Mouse (Mus musculus) forebrain, embryonic 14.5 days (tissue): Measurements from ENCODE around the gene Klrd1. TPM values are rescaled to one million over a fixed set of nuclear protein-coding genes. Genes with fewer than 3 reads are reported as not detected.
"Not testable (repeated sequence)": the region's sequence is repeated elsewhere in the genome, so short reads cannot be mapped to it uniquely, and the experiment has no call there.

ENCODE experiments used
- ATAC-seq: fragments of 200-750 bp; cut with Nextera tagmentation; 2 replicates; pipeline ENCODE4 v1.8.0; 2017; ENCODE audit warnings: mild to moderate bottlenecking, moderate library complexity
- DNase-seq: peaks from one replicate; pipeline ENCODE4 v3.0.0-alpha.2; 2015; ENCODE audit warnings: low spot score
- H3K27ac ChIP-seq: fragments of 300-500 bp; sonication (generic); 2 replicates; pipeline ENCODE4 v1.5.1; 2014; ENCODE audit warnings: low read depth, mild to moderate bottlenecking, control low read depth, low read length, moderate library complexity
- H3K27me3 ChIP-seq: fragments of 300-500 bp; sonication (generic); replicated peaks from 2 replicates; pipeline ENCODE4 v1.6.1; 2014; ENCODE audit warnings: low read length, control low read depth, mixed read lengths; ENCODE audit not compliant: control insufficient read depth, insufficient read depth
- H3K36me3 ChIP-seq: fragments of 300-500 bp; sonication (generic); 2 replicates; pipeline ENCODE4 v1.6.1; 2014; ENCODE audit warnings: low read length, control low read depth; ENCODE audit not compliant: control insufficient read depth, insufficient read depth
- H3K4me1 ChIP-seq: fragments of 300-500 bp; sonication (generic); 2 replicates; pipeline ENCODE4 v1.6.1; 2014; ENCODE audit warnings: antibody characterized with exemption, low read length, control low read depth; ENCODE audit not compliant: control insufficient read depth, insufficient read depth
- H3K4me2 ChIP-seq: fragments of 300-500 bp; sonication (generic); 2 replicates; pipeline ENCODE4 v1.6.1; 2014; ENCODE audit warnings: mild to moderate bottlenecking, control low read depth, low read length
- H3K4me3 ChIP-seq: fragments of 300-500 bp; sonication (generic); 2 replicates; pipeline ENCODE4 v1.5.1; 2014; ENCODE audit warnings: low read depth, low read length, control low read depth
- H3K9ac ChIP-seq: fragments of 300-500 bp; sonication (generic); 2 replicates; pipeline ENCODE4 v1.6.1; 2014; ENCODE audit warnings: mild to moderate bottlenecking, low read length, control low read depth, moderate library complexity
- H3K9me3 ChIP-seq: fragments of 300-500 bp; sonication (generic); replicated peaks from 2 replicates; pipeline ENCODE4 v1.6.1; 2016; ENCODE audit warnings: low read length, control low read depth, mixed read lengths; ENCODE audit not compliant: control insufficient read depth
- WGBS: fragments of 180-500 bp; shearing (Covaris S2); extraction: QIAGEN DNeasy Blood & Tissue Kit; methylation state at CpG from one replicate; pipeline ENCODE4 v1.1.7; 2014; 5-methylcytosine and 5-hydroxymethylcytosine counted together
- polyA plus RNA-seq: library from polyadenylated mRNA; unstranded; fragments of >200 nt; fragmentation: Nextera tagmentation; extraction: Ambion mirVana; gene quantifications from 2 replicates; pipeline ENCODE4 v1.2.1, GENCODE M21; 2014

The Klrd1 gene
- polyA plus RNA-seq, 1 experiment from 2014 or later, result not detected

GRCm38 (mm10) chr6:129631046-129631445 lies 39.5 kb downstream of the Klrd1 start:
- WGBS, result 87% methylated on average over 2 of the region's 2 CpGs
- not testable (repeated sequence) for H3K36me3 ChIP-seq, H3K4me1 ChIP-seq, DNase-seq, H3K9me3 ChIP-seq, H3K4me2 ChIP-seq, H3K27me3 ChIP-seq, H3K27ac ChIP-seq, H3K4me3 ChIP-seq, H3K9ac ChIP-seq, ATAC-seq

- H3K9me3 ChIP-seq, H3K27me3 ChIP-seq, H3K9ac ChIP-seq, H3K4me3 ChIP-seq, H3K4me1 ChIP-seq, ATAC-seq, H3K36me3 ChIP-seq, H3K27ac ChIP-seq, H3K4me2 ChIP-seq, DNase-seq: not testable (repeated sequence)
- 84% methylated on average over 3 of the region's 3 CpGs for WGBS
These were observed 51.7 kb downstream of the Klrd1 start, which contains the start of gene Klrc3 for GRCm38 (mm10) chr6:129643237-129643636. Klrc3 (minus strand) TSS chr6:129643337.

- H3K9me3 ChIP-seq, H3K27ac ChIP-seq, H3K4me1 ChIP-seq, H3K9ac ChIP-seq, DNase-seq, H3K4me2 ChIP-seq, H3K36me3 ChIP-seq, ATAC-seq, H3K27me3 ChIP-seq, H3K4me3 ChIP-seq: not testable (repeated sequence)
- 60% methylated on average over 1 of the region's 3 CpGs for WGBS
These were observed 52.5 kb downstream of the Klrd1 start for GRCm38 (mm10) chr6:129644054-129644453.

Other genes starting within 250 kb of the Klrd1 start
- gene Clec12a, start 249.1 kb upstream of the Klrd1 start, polyA plus RNA-seq, result 0.18 and 0.27 TPM in 2 replicates
- gene Clec12b, start 205.9 kb upstream of the Klrd1 start, polyA plus RNA-seq, result not detected in 2 replicates
- gene Clec1b, start 194.5 kb upstream of the Klrd1 start, polyA plus RNA-seq, result 1.6 and 2.0 TPM in 2 replicates
- gene Clec9a, start 182.9 kb upstream of the Klrd1 start, polyA plus RNA-seq, result 0.10 and 0.19 TPM in 2 replicates
- 1.3 and 1.5 TPM in 2 replicates for gene Clec1a, start 139.8 kb upstream of the Klrd1 start, polyA plus RNA-seq
- gene Olr1, start 84.6 kb upstream of the Klrd1 start, polyA plus RNA-seq, result not detected in 2 replicates
- gene Tmem52b, start 79.2 kb upstream of the Klrd1 start, polyA plus RNA-seq, result not detected in 2 replicates
- gene Gabarapl1, start 58.6 kb upstream of the Klrd1 start, polyA plus RNA-seq, result 66.3 and 87.9 TPM in 2 replicates
- not detected in 2 replicates for gene Klre1, start 13.9 kb upstream of the Klrd1 start, polyA plus RNA-seq
- gene Klrk1, start 32.1 kb downstream of the Klrd1 start, polyA plus RNA-seq, result 0.06 TPM in 1 of 2 replicates, not detected in the other
- not detected in 2 replicates for gene Klrc3, start 51.6 kb downstream of the Klrd1 start, polyA plus RNA-seq
- not detected in 2 replicates for gene Klrc2, start 68.9 kb downstream of the Klrd1 start, polyA plus RNA-seq
- gene Klrc1, start 87.2 kb downstream of the Klrd1 start, polyA plus RNA-seq, result not detected in 2 replicates
- not detected in 2 replicates for gene Klri1, start 125.3 kb downstream of the Klrd1 start, polyA plus RNA-seq
- gene Klri2, start 148.7 kb downstream of the Klrd1 start, polyA plus RNA-seq, result not detected in 2 replicates
- gene Gm156, start 192.5 kb downstream of the Klrd1 start, polyA plus RNA-seq, result not detected in 2 replicates